Mouse (Mus musculus) adrenal gland (tissue): ENCODE measurements around the gene Slc29a4.

ENCODE experiments used
- intact Hi-C: fragments of 180-260 bp; cut with DNase I; formaldehyde crosslinking; loops from one replicate; pipeline ENCODE4 v1.15.1; 2025

Gene Slc29a4

DNA sequence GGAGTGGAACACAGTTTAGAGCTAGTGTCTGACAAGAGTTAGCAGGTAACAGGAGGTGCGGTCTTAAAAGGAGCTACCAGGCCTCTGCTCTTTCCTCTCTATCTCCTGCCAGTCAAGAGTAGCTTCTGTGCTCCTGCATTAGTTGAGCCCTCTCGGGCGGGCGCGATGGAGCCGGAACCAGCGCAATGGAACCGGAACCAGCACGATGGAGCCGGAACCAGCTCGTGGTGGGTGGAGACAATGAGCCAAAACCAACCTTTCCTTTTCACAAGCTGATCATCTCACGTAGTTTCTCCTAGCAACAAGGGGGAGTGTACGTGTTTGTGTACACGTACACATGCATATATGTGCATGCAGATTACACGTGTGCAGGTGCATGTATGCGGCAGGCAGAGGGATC is 36.0 kb downstream of the Slc29a4 start:
- intact Hi-C loops: no loop called here

DNA sequence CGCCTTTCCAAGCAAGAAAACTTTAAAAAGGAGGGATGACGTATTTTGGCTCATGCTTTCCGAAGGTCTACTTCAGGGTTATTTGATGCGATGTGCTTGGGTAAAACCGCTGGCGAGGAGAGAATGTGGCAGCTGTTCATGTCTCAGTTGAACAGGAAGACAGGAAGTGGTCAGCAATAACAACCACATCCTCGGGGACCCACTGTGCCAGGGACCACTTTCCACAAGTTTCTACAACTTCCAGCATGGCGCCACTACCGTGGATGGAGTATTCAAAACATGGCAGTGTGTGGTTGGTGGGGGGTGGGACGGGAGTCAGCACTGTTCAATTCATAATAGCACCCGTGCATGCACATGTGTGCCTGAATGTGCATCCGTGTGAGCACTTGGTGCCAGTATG is 38.0 kb downstream of the Slc29a4 start:
- intact Hi-C loops: no loop called here

DNA sequence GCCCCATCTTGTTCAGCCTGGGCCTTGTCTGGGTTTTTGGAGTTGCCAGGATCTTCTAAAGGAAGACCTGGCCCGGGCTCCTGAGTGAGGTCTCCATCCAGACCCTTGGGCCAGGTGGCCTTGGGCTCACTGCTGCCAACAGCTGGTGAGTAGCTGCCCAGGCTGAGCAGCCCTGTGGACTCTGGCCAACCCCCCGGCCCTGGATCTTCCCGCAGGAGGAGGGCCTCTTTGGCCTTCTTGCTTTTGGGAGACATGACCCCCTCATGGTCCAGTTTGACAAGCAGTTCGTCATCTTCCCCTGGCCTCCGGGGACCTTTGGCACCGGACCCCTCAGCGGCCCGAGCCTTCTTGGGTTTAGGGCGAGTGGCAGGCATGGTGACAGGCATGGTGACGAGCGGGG is 39.6 kb downstream of the Slc29a4 start:
- intact Hi-C loops: no loop called here

DNA sequence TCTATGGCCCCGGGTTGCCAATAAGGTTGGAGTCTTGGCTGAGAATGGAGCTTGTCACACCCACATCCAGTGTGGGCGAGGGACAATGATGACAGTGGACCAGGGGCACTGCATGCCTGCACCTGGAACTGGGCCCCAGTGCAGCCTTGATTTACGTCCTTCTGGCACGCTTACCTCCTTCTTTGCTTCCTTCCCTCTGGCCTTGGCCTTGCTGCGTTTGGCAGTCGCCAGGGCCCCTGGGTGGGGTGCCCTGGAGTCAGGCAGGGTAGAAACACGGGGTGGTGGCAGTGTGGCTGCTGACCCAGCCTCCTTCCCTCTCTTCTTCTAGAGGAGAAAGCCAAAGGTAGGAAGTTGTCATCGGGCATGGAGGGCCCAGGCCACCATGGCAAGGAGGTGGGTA is 47.6 kb downstream of the Slc29a4 start:
- intact Hi-C loops: no loop called here

DNA sequence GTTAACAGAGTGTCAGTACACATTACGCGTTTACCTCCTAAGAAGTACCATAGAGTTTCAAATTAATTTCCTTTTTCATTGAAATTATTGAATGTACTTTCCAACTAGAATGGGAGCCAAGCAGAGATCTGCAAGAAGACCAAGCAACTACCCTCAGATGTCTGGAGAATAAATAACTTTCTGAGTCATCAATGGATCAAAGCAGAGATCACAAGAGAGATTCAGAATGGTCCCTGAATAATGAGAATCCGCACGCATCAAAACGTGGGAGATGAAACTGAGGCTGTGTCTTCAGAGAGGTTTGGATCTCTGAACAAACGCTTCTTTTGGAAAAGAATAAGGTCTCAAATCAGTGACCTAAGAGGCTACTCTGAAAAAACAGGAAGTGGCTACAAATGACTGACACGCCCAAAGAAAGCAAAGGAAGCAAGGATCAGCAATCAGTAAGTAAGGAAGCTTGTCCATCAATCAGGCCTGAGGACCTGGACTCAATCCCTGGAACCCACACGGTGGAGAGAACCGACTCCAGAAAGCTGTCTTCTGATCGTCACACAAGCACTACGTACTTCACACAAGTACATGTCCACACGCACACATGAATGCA is 54.8 kb downstream of the Slc29a4 start:
- intact Hi-C loops: no loop called here

DNA sequence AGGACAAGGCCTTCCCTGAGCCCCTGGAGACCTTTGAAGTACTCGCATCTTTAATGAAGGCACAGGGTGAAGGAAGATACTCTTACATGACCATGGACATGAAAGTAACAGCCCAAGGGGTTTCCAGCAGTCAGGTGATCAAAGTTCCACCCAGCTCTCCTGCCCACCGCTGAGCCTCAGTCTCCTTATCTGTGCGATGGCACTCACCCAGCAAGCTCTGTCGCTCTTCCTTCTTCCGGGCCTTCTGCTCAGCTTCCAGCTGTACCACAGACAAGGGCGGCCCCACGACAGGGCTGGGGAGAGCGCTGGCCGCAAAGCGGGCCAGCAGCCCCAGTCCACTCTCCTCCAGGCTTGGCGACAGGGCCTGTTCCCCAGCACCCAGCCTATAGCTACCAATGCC is 57.9 kb downstream of the Slc29a4 start:
- intact Hi-C loops: no loop called here

DNA sequence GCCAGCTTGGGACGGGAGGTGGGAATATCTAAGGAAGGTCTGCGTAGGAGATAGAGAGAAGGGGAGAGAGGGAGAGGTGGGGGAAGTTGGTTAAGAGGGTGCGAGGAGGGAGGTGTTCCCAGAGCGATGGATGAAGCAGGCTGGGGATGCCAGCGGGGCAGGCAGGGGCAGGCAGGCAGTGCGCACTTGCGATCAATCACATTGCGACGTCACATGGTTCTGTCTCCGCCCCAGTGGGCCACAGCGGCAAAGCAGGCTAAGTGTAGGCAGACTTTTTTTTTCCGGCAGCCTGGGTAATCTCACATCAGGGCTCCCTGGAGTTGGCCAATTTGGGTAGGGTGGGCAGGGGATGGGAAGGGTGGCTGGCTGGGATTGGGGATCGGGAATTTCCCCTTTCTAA is 59.9 kb downstream of the Slc29a4 start:
- intact Hi-C loops: no loop called here

DNA sequence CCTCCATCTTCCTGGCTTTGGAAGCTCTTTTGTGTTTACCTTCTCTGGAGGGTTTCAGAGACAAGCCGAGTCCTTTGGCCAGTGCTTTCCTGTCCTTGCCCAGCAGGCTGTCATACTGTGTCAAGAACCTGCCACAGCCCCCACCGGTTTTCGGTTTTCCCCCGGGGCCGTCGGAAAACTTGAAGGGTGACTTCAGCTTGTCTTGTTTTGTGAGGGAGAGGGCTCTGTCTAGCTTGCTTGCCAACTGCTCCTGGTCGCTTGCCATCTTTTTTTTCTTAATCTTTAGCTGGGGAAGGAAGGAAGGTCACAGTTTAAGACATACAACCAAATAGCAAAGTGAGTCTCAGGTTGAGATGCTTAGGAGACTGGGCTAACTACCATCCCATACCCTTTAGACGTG is 67.5 kb downstream of the Slc29a4 start:
- intact Hi-C loops: loop anchor here (10.0 kb wide), 1 partner anchor 115 kb away; no protein-coding TSS in a partner anchor

DNA sequence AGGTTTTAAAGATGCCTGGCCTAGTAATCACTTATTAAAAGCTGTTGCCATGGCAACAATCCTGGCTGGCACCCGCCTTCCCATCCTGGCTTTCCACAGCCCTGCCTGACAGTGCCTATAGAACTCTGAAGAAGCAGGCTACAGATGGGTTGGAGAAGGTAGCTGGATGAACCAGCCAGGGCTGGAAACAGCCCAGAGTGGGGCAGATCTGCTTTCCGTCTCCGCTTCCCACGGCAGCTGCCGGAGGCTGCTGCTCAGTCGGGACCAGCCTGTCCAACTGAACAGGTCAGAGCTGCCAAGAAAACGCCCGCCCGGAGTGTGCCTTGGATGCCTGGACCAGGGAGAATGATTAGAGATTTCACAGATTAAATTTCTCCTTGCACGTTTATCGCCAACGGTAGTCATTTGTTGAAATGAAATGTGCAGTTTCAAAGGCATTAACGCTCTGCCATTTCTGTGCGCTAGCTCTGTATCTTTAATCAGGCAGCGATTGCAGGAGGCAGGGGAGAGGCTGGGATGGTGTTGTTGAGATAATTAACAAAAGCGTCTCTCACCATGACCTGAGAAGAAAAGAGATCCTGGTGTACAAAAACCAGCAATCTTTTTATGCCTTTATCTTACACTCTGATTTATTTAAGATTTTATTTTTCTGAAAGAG is 69.1 kb downstream of the Slc29a4 start:
- intact Hi-C loops: loop anchor here (10.0 kb wide), 1 partner anchor 113 kb away; no protein-coding TSS in a partner anchor

DNA sequence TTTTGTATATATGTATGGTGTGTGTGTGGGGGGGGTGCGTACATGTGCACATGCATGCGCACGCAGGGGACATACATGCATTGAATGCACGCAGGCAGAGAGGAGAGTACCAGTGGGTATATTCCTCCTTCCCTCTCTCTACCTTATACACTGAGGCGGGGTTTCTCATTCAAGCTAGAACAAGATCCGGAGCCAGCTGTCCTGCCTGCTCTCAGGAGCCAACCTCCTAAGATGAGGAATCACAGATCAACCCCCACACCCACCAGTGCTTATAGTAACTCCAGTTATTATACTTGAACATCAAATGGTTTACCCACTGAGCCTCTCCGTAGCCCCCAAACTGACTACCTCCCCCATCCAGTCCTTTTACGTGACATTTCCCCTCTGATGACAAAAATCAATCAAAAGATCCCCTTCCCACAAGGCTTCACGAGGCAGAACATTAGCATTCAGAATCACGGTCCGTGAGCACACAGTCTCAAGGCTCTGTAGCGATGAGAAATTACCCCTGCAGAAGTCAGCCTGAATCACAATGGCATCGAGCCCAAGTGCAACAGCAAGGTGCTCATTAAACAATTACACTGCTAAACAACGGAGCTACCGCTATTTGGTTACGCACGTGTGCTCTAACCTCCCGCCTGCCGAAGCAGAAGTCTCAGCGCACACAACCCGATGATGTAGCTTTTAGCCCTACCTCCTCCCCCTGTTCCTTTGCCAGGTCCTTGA is 69.9 kb downstream of the Slc29a4 start:
- intact Hi-C loops: loop anchor here (10.0 kb wide), 1 partner anchor 113 kb away; no protein-coding TSS in a partner anchor

DNA sequence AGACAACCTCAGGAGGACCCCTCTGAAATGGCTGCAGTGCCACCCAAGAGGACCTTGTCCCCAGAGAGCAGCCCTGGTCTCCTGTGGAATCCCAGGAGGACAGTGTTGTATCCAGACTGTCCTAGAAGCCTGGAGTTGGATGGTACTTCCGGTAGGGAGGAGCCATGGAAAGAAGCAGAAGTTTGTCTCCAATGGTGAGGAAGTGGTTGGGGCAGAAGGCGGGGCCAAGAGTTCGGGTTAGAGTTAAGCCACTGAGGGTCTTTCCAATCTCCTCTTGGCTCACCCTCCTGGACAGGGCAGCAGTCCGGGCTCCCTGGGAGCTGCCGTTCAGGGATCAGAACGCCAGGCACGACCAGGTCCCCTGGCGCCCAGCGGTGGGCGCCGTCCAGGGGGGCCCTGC is 72.0 kb downstream of the Slc29a4 start:
- intact Hi-C loops: loop anchor here (10.0 kb wide), 1 partner anchor 110 kb away; no protein-coding TSS in a partner anchor

DNA sequence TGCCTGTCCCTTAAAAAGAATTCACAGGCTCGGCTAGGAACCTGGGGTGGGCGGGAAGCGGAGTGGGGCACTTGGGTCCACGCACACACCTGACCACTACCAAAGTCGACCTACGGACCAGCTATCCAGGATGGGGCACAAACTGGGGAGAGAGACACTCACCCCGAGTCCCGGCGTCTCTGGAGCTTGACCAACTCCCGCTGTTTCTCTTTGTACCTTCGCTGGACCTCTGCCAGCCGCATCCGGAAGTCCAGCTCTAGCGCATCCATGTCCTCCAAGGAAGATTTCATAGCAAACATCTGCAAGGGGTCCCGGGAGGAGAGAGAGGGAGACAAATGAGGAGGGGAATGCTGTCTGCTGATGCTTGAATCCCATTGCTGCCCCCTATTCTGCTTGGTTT is 72.6 kb downstream of the Slc29a4 start:
- intact Hi-C loops: loop anchor here (5.0 to 10.0 kb wide), 2 partner anchors 77 to 110 kb away; no protein-coding TSS in a partner anchor

DNA sequence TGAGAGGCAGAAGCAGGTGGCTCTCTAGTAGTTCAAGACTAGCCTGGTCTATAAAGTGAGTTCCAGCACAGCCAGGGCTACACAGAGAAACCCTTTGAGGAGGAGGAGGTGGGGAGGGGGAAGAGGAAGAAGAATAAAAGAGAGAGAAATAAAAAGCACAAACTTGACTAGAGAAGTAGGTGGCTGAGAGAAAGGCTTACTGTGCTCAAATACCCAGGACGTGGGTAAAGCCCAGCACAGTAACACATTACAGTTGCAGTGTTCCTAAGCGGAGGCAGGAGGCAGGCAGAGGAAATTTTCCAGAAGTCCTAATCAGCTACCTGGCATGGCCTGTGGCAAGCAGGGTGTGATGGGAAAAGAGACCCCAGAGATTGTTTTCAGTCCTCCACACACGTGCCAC is 74.4 kb downstream of the Slc29a4 start:
- intact Hi-C loops: loop anchor here (5.0 to 10.0 kb wide), 2 partner anchors 76 to 108 kb away; no protein-coding TSS in a partner anchor

DNA sequence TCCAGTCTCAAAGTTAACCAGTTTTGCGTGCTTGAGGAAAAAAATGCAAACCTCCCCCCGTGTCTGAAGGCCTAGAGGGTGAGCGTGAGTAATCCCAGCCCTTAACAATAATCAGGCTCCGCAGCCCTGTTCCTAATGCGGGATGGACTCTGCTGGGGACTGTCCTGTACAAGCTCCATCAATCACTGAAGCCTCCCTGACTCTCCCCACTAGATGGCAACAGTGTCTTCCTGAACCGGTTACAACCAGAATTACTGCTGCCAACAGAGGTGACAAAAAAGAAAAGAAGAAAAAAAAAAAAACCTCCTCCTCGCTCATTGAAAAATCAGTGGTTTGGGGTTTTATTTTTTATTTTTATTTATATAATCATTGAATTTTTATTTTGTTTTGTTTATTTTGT is 75.6 kb downstream of the Slc29a4 start:
- intact Hi-C loops: loop anchor here (5.0 to 10.0 kb wide), 2 partner anchors 74 to 107 kb away; no protein-coding TSS in a partner anchor

DNA sequence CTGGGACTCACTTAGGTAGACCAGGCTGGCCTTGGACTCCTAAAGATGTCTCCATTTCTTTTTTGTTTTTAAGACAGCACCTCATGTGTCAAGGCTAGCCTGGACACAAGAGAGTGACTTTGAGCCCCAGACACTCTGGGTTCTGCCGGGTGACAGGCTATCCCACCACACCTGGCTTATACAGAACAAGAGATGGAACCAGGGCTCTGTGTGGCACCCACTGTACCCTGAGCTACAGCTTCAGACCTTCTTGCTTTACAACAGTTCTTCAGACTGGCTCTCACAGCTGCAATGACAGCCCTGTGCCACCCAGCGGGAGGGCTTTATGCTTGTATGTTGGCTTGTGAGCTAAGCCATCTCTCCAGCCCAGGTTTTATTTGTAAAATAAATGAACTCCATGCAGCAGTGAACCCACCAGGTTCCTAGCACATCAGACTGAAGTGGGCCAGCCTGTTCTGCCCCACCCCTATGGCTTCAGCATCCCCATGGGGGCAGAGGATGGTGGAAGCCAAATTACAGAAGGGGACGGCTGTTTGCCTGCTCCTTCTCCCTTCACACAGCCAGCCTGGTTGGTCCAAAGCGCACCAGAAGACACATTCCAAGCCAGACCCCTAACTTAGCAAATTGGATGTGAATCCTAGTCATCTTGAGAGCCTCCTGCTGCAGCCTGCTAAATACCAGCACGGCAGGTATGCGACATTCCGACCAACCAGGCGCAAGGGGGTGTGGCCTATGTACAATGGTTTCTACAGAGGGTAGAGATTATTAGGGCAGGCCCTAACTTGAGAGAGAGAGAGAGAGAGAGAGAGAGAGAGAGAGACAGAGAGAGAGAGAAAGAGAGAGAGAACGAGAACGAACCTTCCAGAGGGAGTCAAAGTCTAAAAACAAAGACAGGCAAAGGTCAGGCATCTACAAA is 76.3 kb downstream of the Slc29a4 start:
- intact Hi-C loops: loop anchor here (5.0 to 10.0 kb wide), 2 partner anchors 74 to 106 kb away; no protein-coding TSS in a partner anchor

DNA sequence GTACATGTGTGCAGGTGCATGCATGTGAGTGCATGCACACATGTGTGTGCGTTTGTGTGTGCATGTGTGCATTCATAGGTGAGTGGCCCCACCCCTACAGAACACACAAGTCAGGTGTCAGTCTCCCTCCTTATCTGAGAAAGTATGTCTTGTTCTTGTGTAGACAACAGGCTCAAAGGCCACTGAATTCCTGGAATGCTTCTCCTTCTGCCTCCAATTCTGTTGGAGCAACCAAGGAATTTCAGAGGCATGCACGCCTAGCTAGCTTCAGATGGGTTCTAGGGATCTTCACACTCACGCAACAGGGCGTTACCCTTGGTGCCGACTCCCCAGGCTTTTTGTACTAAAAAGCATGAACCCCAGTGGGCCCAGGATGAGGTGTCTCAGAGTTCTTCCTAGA is 77.3 kb downstream of the Slc29a4 start:
- intact Hi-C loops: loop anchor here (5.0 to 10.0 kb wide), 3 partner anchors 43 to 105 kb away; no protein-coding TSS in a partner anchor

DNA sequence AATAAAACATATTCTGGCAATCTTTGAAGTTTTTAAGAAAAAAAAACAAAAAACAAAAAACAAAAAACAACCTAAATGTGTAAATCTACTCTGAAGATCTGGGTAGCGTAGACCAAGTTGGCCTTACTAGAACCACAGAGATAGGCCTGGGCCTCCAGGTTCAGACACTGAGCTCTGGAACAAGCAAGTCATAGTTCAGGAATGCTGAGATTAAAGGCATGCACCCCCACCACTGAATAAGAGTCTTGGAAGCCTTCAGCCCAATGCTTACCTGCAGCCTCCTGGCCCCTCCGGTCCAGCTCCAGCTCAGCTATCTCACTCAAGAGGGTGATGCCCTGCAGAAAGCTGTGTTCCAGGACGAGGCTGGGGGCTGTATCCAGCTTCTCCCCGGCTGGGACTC is 78.7 kb downstream of the Slc29a4 start:
- intact Hi-C loops: loop anchor here (5.0 kb wide), 1 partner anchor 41 kb away; no protein-coding TSS in a partner anchor

DNA sequence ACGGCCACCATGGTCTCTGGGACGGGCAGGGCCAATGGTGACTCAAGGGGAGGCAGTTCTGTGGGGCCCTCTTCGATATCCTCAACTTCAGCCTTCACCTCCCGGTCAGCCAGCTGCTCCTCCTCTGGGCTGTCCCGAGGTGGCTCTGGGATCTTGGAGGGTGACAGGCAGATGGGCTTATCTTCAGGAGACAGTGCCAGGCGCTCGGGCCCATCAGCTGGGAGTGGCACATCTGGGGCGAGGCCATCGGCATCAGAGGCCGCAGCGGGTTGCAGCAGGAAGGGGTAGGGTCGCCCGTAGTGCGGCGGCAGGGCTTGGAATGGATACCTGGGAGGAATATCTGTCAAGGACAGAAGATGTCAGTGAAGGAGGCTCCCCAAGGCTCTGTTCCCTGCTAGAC is 79.7 kb downstream of the Slc29a4 start:
- intact Hi-C loops: loop anchor here (5.0 kb wide), 1 partner anchor 40 kb away; no protein-coding TSS in a partner anchor
